ENCODE assay signal across 8 mouse cellular contexts in the genomic region with DNA sequence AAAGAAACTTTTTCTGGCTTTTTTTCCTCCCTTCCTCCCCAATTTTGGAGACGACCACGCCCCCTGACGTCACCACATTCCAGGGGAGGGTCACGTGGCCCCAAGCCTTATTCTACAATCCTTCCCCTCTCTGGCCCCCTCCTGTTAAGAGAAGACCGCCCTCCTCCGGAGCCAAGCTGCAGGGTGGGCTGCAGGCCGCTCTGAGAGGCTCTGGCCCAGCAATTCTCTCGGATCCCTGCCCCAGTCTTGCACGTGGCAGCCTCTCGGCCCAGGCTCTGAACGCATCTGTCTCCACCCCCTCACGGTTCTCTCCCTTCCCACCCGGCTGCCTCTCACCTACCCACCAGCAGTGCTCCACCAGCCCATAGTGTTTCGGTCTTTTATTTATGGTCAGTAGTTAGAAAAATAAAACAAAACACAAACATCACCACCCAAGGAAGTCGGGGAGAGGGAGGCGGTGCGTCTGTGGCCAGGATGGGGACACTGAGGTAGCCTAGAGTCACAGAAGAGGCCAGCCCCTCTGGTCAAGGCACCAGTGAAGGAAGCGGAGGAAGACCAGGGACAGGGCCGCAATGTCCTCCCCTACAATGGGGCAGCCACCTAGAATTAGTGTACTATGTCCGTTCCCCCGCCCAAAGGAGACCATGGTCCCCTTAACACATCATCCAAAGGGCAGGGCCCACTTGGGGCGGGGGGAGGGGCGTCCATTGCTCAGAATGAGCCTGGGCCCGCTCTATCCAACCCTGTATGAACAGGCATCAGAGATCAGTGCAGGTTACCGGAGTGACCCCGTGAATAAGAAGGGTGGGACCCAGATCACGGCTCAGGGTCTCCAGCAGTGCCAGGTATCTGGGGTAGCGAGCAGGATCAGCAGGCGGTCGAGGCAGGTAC. TPM values are rescaled to one million over a fixed set of nuclear protein-coding genes. Genes with fewer than 3 reads are reported as not detected.
DNase-seq lines count a peak whose midpoint lies in the region; ATAC-seq and TF ChIP-seq lines count a peak whose summit lies in the region.

Gene Trip6 (minus strand): TSS at position 212 of the 891 bp plus-strand sequence.

- peaks cover 32% of the 10 kb centered on the region for H3K4me1 ChIP-seq in embryonic facial prominence, embryonic 12.5 days
- H3K4me1 ChIP-seq in intestine, postnatal 0 days (replicated peaks; ENCODE audit: control insufficient read depth, insufficient read depth, low read length): peaks cover 28% of the 10 kb centered on the region
- H3K4me1 ChIP-seq in liver, embryonic 12.5 days: peaks cover 63% of the 10 kb centered on the region
- peaks cover 21% of the 10 kb centered on the region for H3K4me1 ChIP-seq in neural tube, embryonic 11.5 days (ENCODE audit: control insufficient read depth, insufficient read depth, low read length)

- H3K36me3 ChIP-seq in embryonic facial prominence, embryonic 12.5 days: peaks cover 34% of the 10 kb centered on the region
- H3K36me3 ChIP-seq in intestine, postnatal 0 days (ENCODE audit: control insufficient read depth, insufficient read depth): peaks cover 14% of the 10 kb centered on the region
- H3K36me3 ChIP-seq in liver, embryonic 12.5 days: peaks cover 29% of the 10 kb centered on the region
- peaks cover 3% of the 10 kb centered on the region; the same call in 1 of the 2 replicates for H3K36me3 ChIP-seq in neural tube, embryonic 11.5 days (ENCODE audit: control insufficient read depth, insufficient read depth, low read length)

- no peaks in the 10 kb centered on the region for H3K9me3 ChIP-seq in embryonic facial prominence, embryonic 12.5 days
- no peaks in the 10 kb centered on the region for H3K9me3 ChIP-seq in intestine, postnatal 0 days (ENCODE audit: control insufficient read depth)
- no peaks in the 10 kb centered on the region for H3K9me3 ChIP-seq in liver, embryonic 12.5 days (replicated peaks)
- H3K9me3 ChIP-seq in neural tube, embryonic 11.5 days (ENCODE audit: control insufficient read depth, low read length): no peaks in the 10 kb centered on the region

- ATAC-seq in embryonic facial prominence, embryonic 12.5 days (ENCODE audit: insufficient number of reproducible peaks, insufficient read depth, low FRiP score, low TSS enrichment): peak; percentile 94
- ATAC-seq in intestine, postnatal 0 days: peak; percentile 65
- peak; percentile 63 for ATAC-seq in liver, embryonic 12.5 days
- ATAC-seq in neural tube, embryonic 11.5 days (ENCODE audit: insufficient read depth, low FRiP score, low TSS enrichment): peak; percentile 83

- peak within 1 kb of the TSS; percentile 96 for H3K27ac ChIP-seq in embryonic facial prominence, embryonic 12.5 days
- H3K27ac ChIP-seq in intestine, postnatal 0 days (ENCODE audit: low read depth, low read length): peak within 1 kb of the TSS; percentile 89
- peak within 1 kb of the TSS; percentile 67 for H3K27ac ChIP-seq in liver, embryonic 12.5 days
- peak within 1 kb of the TSS; percentile 34; the same call in 1 of the 2 replicates for H3K27ac ChIP-seq in neural tube, embryonic 11.5 days (ENCODE audit: low read depth, low read length)

- peak within 1 kb of the TSS; percentile 91 for H3K9ac ChIP-seq in embryonic facial prominence, embryonic 12.5 days
- H3K9ac ChIP-seq in intestine, postnatal 0 days (ENCODE audit: low read depth, low read length): peak within 1 kb of the TSS; percentile 75
- peak within 1 kb of the TSS; percentile 71 for H3K9ac ChIP-seq in liver, embryonic 12.5 days
- peak within 1 kb of the TSS; percentile 75 for H3K9ac ChIP-seq in neural tube, embryonic 11.5 days (ENCODE audit: low read length)

- H3K4me3 ChIP-seq in embryonic facial prominence, embryonic 12.5 days: peak within 1 kb of the TSS; percentile 72
- H3K4me3 ChIP-seq in intestine, postnatal 0 days (ENCODE audit: low read depth, low read length): peak within 1 kb of the TSS; percentile 61
- H3K4me3 ChIP-seq in liver, embryonic 12.5 days: peak within 1 kb of the TSS; percentile 52
- H3K4me3 ChIP-seq in neural tube, embryonic 11.5 days (ENCODE audit: low read depth, low read length): peak within 1 kb of the TSS; percentile 53

- WGBS in embryonic facial prominence, embryonic 12.5 days: 14% methylated on average over 30 of the region's 30 CpGs
- WGBS in intestine, postnatal 0 days: 19% methylated on average over 30 of the region's 30 CpGs
- 31% methylated on average over 30 of the region's 30 CpGs for WGBS in liver, embryonic 12.5 days (ENCODE audit: insufficient replicate concordance)
- 16% methylated on average over 30 of the region's 30 CpGs for WGBS in neural tube, embryonic 11.5 days

- H3K4me2 ChIP-seq in embryonic facial prominence, embryonic 12.5 days (replicated peaks): peak within 1 kb of the TSS; percentile 85
- peak within 1 kb of the TSS; percentile 86 for H3K4me2 ChIP-seq in intestine, postnatal 0 days (replicated peaks; ENCODE audit: low read depth)
- H3K4me2 ChIP-seq in liver, embryonic 12.5 days: peak within 1 kb of the TSS; percentile 76
- H3K4me2 ChIP-seq in neural tube, embryonic 11.5 days (ENCODE audit: low read depth): peak within 1 kb of the TSS; percentile 83

- H3K27me3 ChIP-seq in embryonic facial prominence, embryonic 12.5 days: no peaks in the 10 kb centered on the region
- H3K27me3 ChIP-seq in intestine, postnatal 0 days (replicated peaks; ENCODE audit: control insufficient read depth, insufficient read depth, low read length): no peaks in the 10 kb centered on the region
- H3K27me3 ChIP-seq in liver, embryonic 12.5 days (replicated peaks): no peaks in the 10 kb centered on the region; the same call in 1 of the 2 replicates
- H3K27me3 ChIP-seq in neural tube, embryonic 11.5 days (ENCODE audit: control insufficient read depth, insufficient read depth, low read length): no peaks in the 10 kb centered on the region

- peak; percentile 53 to 78 for DNase-seq in spleen, postnatal 4 days (ENCODE audit: low spot score in 2 of 2)
- DNase-seq in spleen, adult 12 weeks (ENCODE audit: low spot score): no peak
- DNase-seq in heart, adult 18-20 months: peak; percentile 92 to 96
- peak; percentile 90 for DNase-seq in neural tube, embryonic 11.5 days (ENCODE audit: low spot score)
- peak; percentile 95 for DNase-seq in urinary bladder, postnatal 25 days (ENCODE audit: low spot score)

- TF ChIP-seq CTCF in intestine, postnatal 0 days (IDR thresholded peaks at IDR 0.05; ENCODE audit: low read depth): peak; percentile 53

RNA-seq across cellular contexts. Expression of gene Trip6, which starts in this region (rescaled TPM):
- 87.1 and 93.4 TPM in 2 replicates for polyA plus RNA-seq in embryonic facial prominence, embryonic 12.5 days (2016; fragmentation: Nextera tagmentation; extraction: Ambion mirVana)
- 10 to 100 TPM; 12.0 to 13.3 TPM for total RNA-seq in heart, adult 18-20 months (2021)
- 23.8 and 24.8 TPM in 2 replicates for polyA plus RNA-seq in intestine, postnatal 0 days (2015; fragmentation: Nextera tagmentation; extraction: Ambion mirVana)
- 16.8 and 18.7 TPM in 2 replicates for polyA plus RNA-seq in liver, embryonic 12.5 days (2016; fragmentation: Nextera tagmentation; extraction: Ambion mirVana)
- 38.1 and 40.3 TPM in 2 replicates for polyA plus RNA-seq in neural tube, embryonic 11.5 days (2014; fragmentation: Nextera tagmentation; extraction: Ambion mirVana)

Comparison
In these comparisons a context has a peak if more than half of its experiments do, and no peak if none do; other contexts are left out.
1. H3K27ac ChIP-seq: peak in every context shown above with its lines; median percentile 96 in embryonic facial prominence, embryonic 12.5 days; 89 in intestine, postnatal 0 days; 67 in liver, embryonic 12.5 days; 34 in neural tube, embryonic 11.5 days.